Mouse (Mus musculus) T-helper 1 cell (primary cell): Measurements from ENCODE around the gene Myo1e.

Experiments used
- in situ Hi-C: fragments of 300-600 bp; cut with MboI, MseI; formaldehyde crosslinking; loops from one replicate; pipeline ENCODE4 v1.15.1; 2025; ENCODE audit warnings: high pct_unique_total_duplicates

The Myo1e gene

GRCm38 (mm10) chr9:70359402-70360131 lies 152.4 kb downstream of the Myo1e start:
- in situ Hi-C loops, result no loop called here

DNA sequence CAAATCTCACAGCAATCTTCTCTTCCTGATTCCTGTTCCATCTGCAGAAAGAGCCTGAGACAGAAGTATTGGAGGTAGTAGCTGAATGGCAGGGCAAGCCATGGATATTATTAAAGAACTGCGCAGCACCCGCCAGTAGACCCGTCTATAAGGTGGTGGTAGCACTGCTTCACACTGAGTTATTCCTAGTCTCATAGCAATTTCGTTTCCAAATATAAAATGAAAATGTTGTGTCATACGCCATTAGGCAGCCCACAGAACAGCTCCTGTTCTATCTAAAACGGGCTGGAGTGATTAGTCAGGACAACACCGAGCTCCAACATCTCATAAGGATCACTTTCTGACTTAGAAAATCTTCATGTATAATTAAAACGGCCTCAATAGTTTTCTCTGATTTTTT lies 157.6 kb downstream of the Myo1e start:
- in situ Hi-C loops, result no loop called here

- in situ Hi-C loops, result no loop called here
Measured at GRCm38 (mm10) chr9:70365915-70366314, 158.8 kb downstream of the Myo1e start.

DNA sequence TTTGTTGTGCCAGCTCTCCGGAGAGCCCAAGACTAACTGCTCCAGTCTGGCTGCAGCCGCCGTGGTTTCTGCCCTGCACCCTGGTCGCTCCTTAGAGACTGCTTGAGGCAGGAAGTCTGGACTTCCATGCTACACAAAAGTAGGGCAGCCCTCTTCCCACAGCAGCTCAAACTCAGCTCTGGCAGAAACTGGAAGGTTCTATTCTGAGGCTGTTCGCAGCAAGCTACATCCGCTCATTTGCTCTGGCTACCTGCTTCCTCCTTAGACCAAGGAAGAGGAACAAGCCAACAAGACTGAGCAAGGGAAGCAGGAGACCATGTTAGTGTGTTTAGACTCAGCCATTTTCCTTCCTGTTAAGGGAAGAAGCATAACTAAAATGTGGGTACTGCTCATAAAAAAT lies 159.7 kb downstream of the Myo1e start:
- in situ Hi-C loops, result no loop called here

DNA sequence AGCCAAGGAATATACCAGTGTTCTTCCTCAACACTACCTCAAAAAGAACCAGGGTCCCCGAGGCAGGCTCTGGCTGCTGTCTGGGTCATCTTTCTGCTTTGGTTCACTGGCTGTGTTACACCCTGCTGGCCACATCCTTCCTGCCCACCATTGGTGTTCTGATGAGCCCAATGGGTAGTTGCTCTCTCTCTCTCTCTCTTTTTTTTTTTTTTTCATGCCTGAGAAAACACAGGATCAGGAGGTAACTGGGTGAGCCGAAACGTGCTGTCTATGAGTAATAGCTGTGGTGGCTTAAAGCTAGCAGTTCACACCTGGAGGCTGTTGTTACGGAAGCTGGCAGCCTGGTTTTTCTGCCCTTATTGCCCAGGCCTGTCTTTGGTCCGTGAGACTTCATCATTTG lies 164.5 kb downstream of the Myo1e start:
- in situ Hi-C loops, result no loop called here

- in situ Hi-C loops, result no loop called here
Measured at GRCm38 (mm10) chr9:70379502-70380467, 172.6 kb downstream of the Myo1e start.

- in situ Hi-C loops, result no loop called here
Measured at GRCm38 (mm10) chr9:70382091-70382490, 174.9 kb downstream of the Myo1e start.

- in situ Hi-C loops, result no loop called here
Measured at GRCm38 (mm10) chr9:70383750-70384149, 176.6 kb downstream of the Myo1e start.

DNA sequence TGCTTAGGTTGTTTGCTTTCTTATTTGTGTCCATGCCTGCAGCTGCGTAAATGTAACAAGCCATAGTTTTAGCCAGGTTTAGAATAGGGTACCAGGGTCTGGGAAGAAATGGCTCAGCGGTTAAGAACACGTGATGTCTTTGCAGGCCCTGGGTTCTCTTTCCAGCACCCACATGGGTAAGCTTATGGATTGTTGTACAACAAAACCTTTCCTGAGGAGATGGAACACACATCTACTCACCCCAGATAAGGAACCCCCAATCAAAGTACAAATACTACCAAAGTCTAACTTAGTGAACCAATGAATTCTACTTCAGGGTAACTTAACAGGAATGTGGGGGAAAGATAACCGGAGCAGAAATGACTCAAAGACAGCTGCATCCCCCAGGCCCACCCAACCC lies 177.3 kb downstream of the Myo1e start:
- in situ Hi-C loops, result no loop called here

DNA sequence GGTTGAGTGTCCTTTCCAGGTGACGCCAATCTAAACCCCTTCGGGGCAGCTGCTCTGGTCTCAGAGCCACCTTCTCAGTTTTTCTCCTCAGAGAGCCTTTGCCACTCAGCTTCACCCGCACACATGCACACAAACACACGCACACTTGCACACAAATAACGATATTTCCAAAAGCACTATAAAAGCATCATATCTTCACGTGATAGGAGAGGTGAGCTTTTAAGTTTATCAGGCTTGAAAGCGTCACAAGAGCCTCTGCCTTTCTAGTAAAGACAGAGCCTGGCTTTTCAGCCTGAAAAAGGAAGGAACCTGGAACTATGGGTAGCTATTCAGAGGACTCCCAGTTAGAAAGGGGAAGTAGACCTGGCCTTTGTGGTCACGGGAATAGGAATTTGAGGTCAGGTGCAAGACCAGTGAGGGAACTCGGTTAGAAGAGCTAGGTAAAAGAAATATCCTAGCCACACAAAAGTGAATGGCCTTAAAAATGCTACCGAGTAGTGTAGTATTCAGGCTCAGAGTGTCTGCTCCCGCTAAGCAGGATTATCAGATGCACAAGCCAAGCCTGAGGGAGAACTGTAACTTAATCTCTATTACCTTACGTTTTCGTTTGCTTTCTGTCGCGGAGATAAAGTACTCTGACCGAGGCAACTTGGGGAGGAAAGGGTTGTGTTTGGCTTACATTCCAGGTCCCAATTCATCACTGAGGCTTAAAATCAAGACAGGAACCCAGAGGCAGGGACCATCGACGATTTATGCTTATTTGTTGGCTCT lies 178.0 kb downstream of the Myo1e start:
- in situ Hi-C loops, result no loop called here

- in situ Hi-C loops, result no loop called here
Measured at GRCm38 (mm10) chr9:70387410-70388119, 180.4 kb downstream of the Myo1e start.

GRCm38 (mm10) chr9:70389548-70389947 lies 182.4 kb downstream of the Myo1e start:
- in situ Hi-C loops, result no loop called here

- in situ Hi-C loops, result loop anchor here (10.0 kb wide), 1 partner anchor 286 kb away; no protein-coding TSS in a partner anchor
Measured at GRCm38 (mm10) chr9:70391042-70391441, 183.9 kb downstream of the Myo1e start.

GRCm38 (mm10) chr9:70391660-70392562 lies 184.8 kb downstream of the Myo1e start:
- in situ Hi-C loops, result loop anchor here (10.0 kb wide), 1 partner anchor 287 kb away; no protein-coding TSS in a partner anchor

GRCm38 (mm10) chr9:70392563-70392907 lies 185.4 kb downstream of the Myo1e start:
- in situ Hi-C loops, result loop anchor here (10.0 kb wide), 1 partner anchor 288 kb away; no protein-coding TSS in a partner anchor

DNA sequence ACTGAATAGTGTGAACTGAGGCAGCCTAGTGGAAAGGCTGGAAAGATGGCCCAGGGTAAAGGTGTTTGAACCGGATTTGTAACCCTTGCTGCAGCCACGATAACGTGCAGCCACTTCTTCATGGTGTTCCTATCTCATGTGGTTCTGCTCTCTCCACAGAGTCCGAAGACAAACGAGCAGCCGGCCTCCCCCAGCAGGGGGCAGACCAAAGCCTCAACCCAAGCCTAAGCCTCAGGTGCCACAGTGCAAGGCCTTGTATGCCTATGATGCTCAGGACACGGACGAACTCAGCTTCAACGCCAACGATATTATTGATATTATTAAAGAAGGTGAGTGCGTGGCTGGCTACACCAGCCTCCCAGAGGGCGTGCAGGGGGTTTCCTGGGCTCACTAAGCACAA lies 188.5 kb downstream of the Myo1e start:
- in situ Hi-C loops, result loop anchor here (10.0 kb wide), 1 partner anchor 291 kb away; no protein-coding TSS in a partner anchor

DNA sequence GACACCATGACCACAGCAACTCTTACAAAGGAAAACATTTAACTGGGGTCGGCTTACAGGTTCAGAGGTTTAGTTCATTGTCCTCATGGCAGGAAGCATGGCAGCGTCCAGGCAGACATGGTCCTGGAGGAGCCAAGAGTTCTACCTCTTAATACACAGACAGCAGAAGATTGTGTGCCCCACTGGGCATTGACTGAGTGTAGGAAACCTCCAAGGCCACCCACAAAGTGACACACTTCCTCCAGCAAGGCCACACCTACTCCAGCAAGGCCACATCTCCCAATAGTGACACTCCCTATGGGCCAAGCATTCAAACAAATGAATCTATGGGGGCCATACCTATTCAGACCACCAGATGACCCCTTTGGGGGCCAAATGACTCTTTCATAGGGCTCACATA lies 188.9 kb downstream of the Myo1e start:
- in situ Hi-C loops, result loop anchor here (10.0 kb wide), 1 partner anchor 291 kb away; no protein-coding TSS in a partner anchor

DNA sequence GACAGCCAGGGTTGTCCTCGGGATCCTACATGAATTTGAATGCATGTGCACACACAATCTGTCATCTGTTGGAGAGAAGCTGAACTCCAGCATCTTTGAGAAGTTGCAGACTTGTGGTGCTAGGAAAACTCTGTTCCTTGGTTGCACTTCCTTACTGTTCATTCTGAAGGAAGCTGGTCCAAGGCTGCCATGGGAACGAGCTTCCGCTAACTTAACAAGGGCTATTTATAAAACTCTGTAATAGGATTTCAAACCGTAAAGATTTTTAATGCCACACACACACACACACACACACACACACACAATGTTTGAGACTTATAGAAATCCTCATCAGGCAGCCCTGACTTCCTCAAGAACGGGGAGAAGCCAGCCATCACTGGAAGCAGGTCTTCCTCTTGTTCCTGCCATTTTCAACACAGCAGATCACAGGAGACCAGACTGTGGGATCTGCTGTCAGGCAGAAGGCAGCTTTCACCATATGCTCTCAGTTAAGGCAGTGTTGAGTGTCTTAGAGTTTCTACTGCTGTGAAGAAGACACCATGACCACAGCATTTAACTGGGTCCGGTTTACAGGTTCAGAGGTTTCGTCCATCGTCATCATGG lies 194.9 kb downstream of the Myo1e start:
- in situ Hi-C loops, result no loop called here

GRCm38 (mm10) chr9:70406596-70406995 lies 199.4 kb downstream of the Myo1e start:
- in situ Hi-C loops, result no loop called here

DNA sequence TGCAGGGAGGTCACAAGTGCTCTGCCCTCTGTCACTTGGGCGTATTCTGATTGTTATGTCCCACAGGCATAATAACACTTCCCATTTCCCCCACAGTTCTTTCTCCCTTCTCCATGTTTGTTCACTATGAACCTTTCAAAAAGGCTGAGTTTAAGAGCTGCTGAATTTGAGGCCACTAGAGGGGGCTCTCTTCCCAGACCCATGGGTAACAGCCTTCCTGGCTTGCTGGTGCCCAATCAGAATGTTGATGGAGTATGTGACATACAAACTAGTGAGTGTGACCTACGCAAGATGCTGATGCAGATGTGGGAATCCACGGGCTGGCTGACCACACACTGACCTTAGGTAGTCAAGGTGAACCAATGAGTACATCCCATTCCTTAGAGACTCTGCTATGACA lies 201.6 kb downstream of the Myo1e start:
- in situ Hi-C loops, result no loop called here
